ENCODE assay signal across 8 mouse cellular contexts in genomic region chr4:117549576-117549975, GRCm38 (mm10). TPM values are rescaled to one million over a fixed set of nuclear protein-coding genes. Genes with fewer than 3 reads are reported as not detected.
DNase-seq lines count a peak whose midpoint lies in the region; ATAC-seq lines count a peak whose summit lies in the region.

No protein-coding gene starts in this region.

- intact Hi-C loops in left cerebral cortex, postnatal 36 days (cut with DNase I) = no loop called here

- 36% methylated on average over 6 of the region's 6 CpGs for WGBS in heart, embryonic 10.5 days
- WGBS in limb, embryonic 15.5 days = 43% methylated on average over 6 of the region's 6 CpGs

- no peak overlapping the region for H3K9ac ChIP-seq in limb, embryonic 15.5 days

- ATAC-seq in limb, embryonic 15.5 days (ENCODE audit: insufficient number of reproducible peaks, low FRiP score, low TSS enrichment, low read depth) = no peak

- peak overlapping the region; percentile 93; the same call in 1 of the 2 replicates for H3K4me3 ChIP-seq in heart, embryonic 10.5 days
- H3K4me3 ChIP-seq in limb, embryonic 15.5 days = peak overlapping the region; percentile 93; the same call in 1 of the 2 replicates

- H3K4me2 ChIP-seq in limb, embryonic 15.5 days = peak overlapping the region; percentile 33; the same call in 1 of the 2 replicates

- peaks cover 22% of the 10 kb centered on the region for H3K4me1 ChIP-seq in heart, embryonic 10.5 days
- peaks cover 20% of the 10 kb centered on the region for H3K4me1 ChIP-seq in limb, embryonic 15.5 days

- no peaks in the 10 kb centered on the region for H3K9me3 ChIP-seq in heart, embryonic 10.5 days
- no peaks in the 10 kb centered on the region for H3K9me3 ChIP-seq in limb, embryonic 15.5 days

- H3K27ac ChIP-seq in heart, embryonic 10.5 days = peak overlapping the region; percentile 94
- H3K27ac ChIP-seq in limb, embryonic 15.5 days = peak overlapping the region; percentile 64

- H3K36me3 ChIP-seq in heart, embryonic 10.5 days = no peaks in the 10 kb centered on the region
- no peaks in the 10 kb centered on the region; the same call in 1 of the 2 replicates for H3K36me3 ChIP-seq in limb, embryonic 15.5 days

- no peaks in the 10 kb centered on the region for H3K27me3 ChIP-seq in heart, embryonic 10.5 days (ENCODE audit: insufficient read depth, poor library complexity, severe bottlenecking)
- no peaks in the 10 kb centered on the region for H3K27me3 ChIP-seq in limb, embryonic 15.5 days

- no peak for DNase-seq in heart, embryonic 10.5 days (ENCODE audit: low spot score)
- DNase-seq in heart, adult 9 months (ENCODE audit: low spot score in 2 of 2) = no peak
- peak; percentile 2 for DNase-seq in thymus, postnatal 25 days
- DNase-seq in thymus, adult 18-20 months = no peak
- no peak for DNase-seq in adrenal gland, adult 2 months
- no peak for DNase-seq in right cerebral cortex, postnatal 14 days
- no peak for DNase-seq in left cerebral cortex, postnatal 36 days (ENCODE audit: low spot score in 2 of 2)

RNA-seq across cellular contexts. Expression of gene Eri3, which starts 0.6 kb away (rescaled TPM):
- 108 and 118 TPM in 2 replicates for polyA plus RNA-seq in heart, embryonic 10.5 days (2016; fragmentation: Nextera tagmentation; extraction: Ambion mirVana)
- polyA plus RNA-seq in limb, embryonic 15.5 days (2015; fragmentation: Nextera tagmentation; extraction: Ambion mirVana) = 144 and 158 TPM in 2 replicates
- total RNA-seq in adrenal gland, adult 2 months (2021) = 10 to 100 TPM; 60.3 to 69.1 TPM
- polyA plus RNA-seq in adrenal gland, adult 2 months (2012; rRNA removed) = 131 and 142 TPM in 2 replicates
- total RNA-seq in left cerebral cortex, postnatal 36 days (2021) = 100 to 1,000 TPM; 215 to 252 TPM

RNA-seq across cellular contexts. Expression of gene Rnf220, which starts 52.7 kb away (rescaled TPM):
- polyA plus RNA-seq in heart, embryonic 10.5 days (2016; fragmentation: Nextera tagmentation; extraction: Ambion mirVana) = 56.5 and 76.1 TPM in 2 replicates
- polyA plus RNA-seq in limb, embryonic 15.5 days (2015; fragmentation: Nextera tagmentation; extraction: Ambion mirVana) = 64.7 and 73.0 TPM in 2 replicates
- total RNA-seq in adrenal gland, adult 2 months (2021) = 10 to 100 TPM; 79.4 to 97.0 TPM
- 111 and 119 TPM in 2 replicates for polyA plus RNA-seq in adrenal gland, adult 2 months (2012; rRNA removed)
- 100 to 1,000 TPM; 193 to 218 TPM for total RNA-seq in left cerebral cortex, postnatal 36 days (2021)
